Mouse (Mus musculus): ENCODE results near the gene Gm10031. TPM values are rescaled to one million over a fixed set of nuclear protein-coding genes. Genes with fewer than 3 reads are reported as not detected.

The Gm10031 gene
- polyA plus RNA-seq, 1 experiment = 3.6 TPM

DNA sequence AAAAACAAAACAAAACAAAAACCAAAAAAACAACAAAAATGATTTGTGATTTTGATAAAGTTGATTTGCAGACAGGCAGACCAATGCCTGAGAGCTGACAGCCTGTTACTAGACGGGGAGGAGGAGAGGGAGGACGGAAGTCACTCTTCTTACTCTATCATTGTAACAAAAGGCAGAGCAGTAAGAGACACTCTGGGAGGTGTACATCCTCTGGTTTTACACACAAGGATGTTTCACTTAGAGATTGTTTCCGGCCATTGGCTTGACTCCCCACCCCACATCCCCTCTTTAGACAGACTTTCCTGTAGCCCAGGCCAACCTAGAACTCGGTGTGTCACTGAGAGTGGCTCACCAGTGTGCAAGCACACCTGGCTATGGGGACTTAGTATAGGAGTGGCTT, 45.8 kb downstream of the Gm10031 start:
- TF ChIP-seq POLR2A (IDR thresholded peaks at IDR 0.05; ENCODE audit: insufficient read length, low read depth) (no peak), TCF12 (IDR thresholded peaks at IDR 0.05; ENCODE audit: insufficient read depth, poor library complexity, severe bottlenecking) (no peak), USF1 (IDR thresholded peaks at IDR 0.05; ENCODE audit: low read depth) (no peak)

DNA sequence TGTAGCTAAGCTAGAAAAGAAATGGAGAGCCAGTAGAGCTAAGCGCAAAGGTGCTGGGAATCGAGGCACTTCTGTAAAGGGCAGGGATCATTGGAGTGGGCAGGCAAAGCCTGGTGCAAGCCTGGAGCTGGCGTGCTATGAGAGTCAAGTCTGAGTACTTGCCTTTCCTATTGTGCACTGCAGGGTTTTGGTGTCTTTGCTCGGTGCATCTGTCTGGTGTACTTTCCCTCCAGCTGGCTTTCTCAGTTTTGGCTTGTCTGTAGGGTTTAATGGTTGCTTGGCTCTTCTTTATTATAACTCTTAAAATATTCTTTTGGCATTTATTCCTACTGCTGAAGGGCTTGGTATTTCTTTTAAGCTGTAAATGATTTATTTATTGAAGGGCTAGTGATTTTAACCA, 49.1 kb downstream of the Gm10031 start:
- Histone ChIP-seq H3K36me3 (ENCODE audit: control insufficient read depth, insufficient read depth) (no peaks in the 10 kb centered on the region), H3K27me3 (ENCODE audit: control insufficient read depth, insufficient read depth, insufficient read length) (no peaks in the 10 kb centered on the region), H3K4me3 (no peak overlapping the region), H3ac (ENCODE audit: control insufficient read depth, insufficient read length) (no peak overlapping the region), H3K4me2 (ENCODE audit: low read depth) (no peak overlapping the region), H3K79me2 (ENCODE audit: control insufficient read depth, insufficient read depth) (peaks cover 84% of the 10 kb centered on the region)
- TF ChIP-seq REST (IDR thresholded peaks at IDR 0.05; ENCODE audit: insufficient read depth, insufficient read length) (no peak), USF1 (IDR thresholded peaks at IDR 0.05; ENCODE audit: low read depth) (no peak), SRF (IDR thresholded peaks at IDR 0.05; ENCODE audit: control insufficient read depth, insufficient read length, low read depth) (no peak), CEBPB (IDR thresholded peaks at IDR 0.05; ENCODE audit: insufficient read depth, poor library complexity, severe bottlenecking) (no peak), TCF12 (IDR thresholded peaks at IDR 0.05; ENCODE audit: insufficient read depth, poor library complexity, severe bottlenecking) (no peak), MYOG (IDR thresholded peaks at IDR 0.05; ENCODE audit: control insufficient read depth in 1 of 3, insufficient read depth in 1 of 3, insufficient read length in 2 of 3, low read depth in 2 of 3) (no peak), POLR2A (IDR thresholded peaks at IDR 0.05; ENCODE audit: insufficient read length, low read depth) (no peak), TCF3 (IDR thresholded peaks at IDR 0.05; ENCODE audit: insufficient read length, low read depth) (no peak), MYOD1 (IDR thresholded peaks at IDR 0.05; ENCODE audit: control insufficient read depth in 1 of 3, insufficient read length in 2 of 3, low read depth in 2 of 3) (no peak), POLR2AphosphoS2 (IDR thresholded peaks at IDR 0.05; ENCODE audit: insufficient read length, low read depth) (no peak), MAX (IDR thresholded peaks at IDR 0.05; ENCODE audit: low read depth) (no peak), E2F4 (IDR thresholded peaks at IDR 0.05; ENCODE audit: insufficient read depth) (no peak)

More for the DNA sequence above, 45.8 kb downstream of the Gm10031 start:
- Histone ChIP-seq H3K4me3 (no peak overlapping the region), H3K79me2 (ENCODE audit: control insufficient read depth, insufficient read depth) (peaks cover 93% of the 10 kb centered on the region), H3K36me3 (ENCODE audit: control insufficient read depth, insufficient read depth) (peaks cover 4% of the 10 kb centered on the region), H3K27me3 (ENCODE audit: control insufficient read depth, insufficient read depth, insufficient read length) (no peaks in the 10 kb centered on the region), H3K4me2 (ENCODE audit: low read depth) (no peak overlapping the region), H3ac (ENCODE audit: control insufficient read depth, insufficient read length) (no peak overlapping the region)

Other genes with a start within 250 kb of the Gm10031 start
- 0.05 TPM for gene Tdrd5, start 220.3 kb upstream of the Gm10031 start, polyA plus RNA-seq (2012; fragmentation: generic; extraction: Trizol)
- 0.02 TPM for gene Nphs2, start 213.3 kb upstream of the Gm10031 start, polyA plus RNA-seq (2012; fragmentation: generic; extraction: Trizol)
- 1,070 TPM for gene Gm2000, start 158.0 kb upstream of the Gm10031 start, polyA plus RNA-seq (2012; fragmentation: generic; extraction: Trizol)
- 0.11 TPM for gene Axdnd1, start 102.9 kb upstream of the Gm10031 start, polyA plus RNA-seq (2012; fragmentation: generic; extraction: Trizol)
- gene Soat1, start 49.7 kb upstream of the Gm10031 start, polyA plus RNA-seq (2012; fragmentation: generic; extraction: Trizol) = 42.2 TPM
- 17.9 TPM for gene Abl2, start 34.8 kb downstream of the Gm10031 start, polyA plus RNA-seq (2012; fragmentation: generic; extraction: Trizol)
- gene Tor3a, start 150.3 kb downstream of the Gm10031 start, polyA plus RNA-seq (2012; fragmentation: generic; extraction: Trizol) = 45.9 TPM
- gene Fam20b, start 195.1 kb downstream of the Gm10031 start, polyA plus RNA-seq (2012; fragmentation: generic; extraction: Trizol) = 22.9 TPM

Data from myocyte (in vitro differentiated cells).